Mouse (Mus musculus) retina, adult 2 months (tissue): ENCODE results near the gene Kif3a.
"Not testable (repeated sequence)": the region's sequence is repeated elsewhere in the genome, so short reads cannot be mapped to it uniquely, and the experiment has no call there.

Experiments
- DNase-seq: peaks from one replicate; pipeline ENCODE4 v3.0.0-alpha.2; 2012; ENCODE audit warnings: low read depth, low spot score

Gene Kif3a

GRCm38 (mm10) chr11:53543021-53543420, 24.2 kb upstream of the Kif3a start:
- DNase-seq: no peak

DNA sequence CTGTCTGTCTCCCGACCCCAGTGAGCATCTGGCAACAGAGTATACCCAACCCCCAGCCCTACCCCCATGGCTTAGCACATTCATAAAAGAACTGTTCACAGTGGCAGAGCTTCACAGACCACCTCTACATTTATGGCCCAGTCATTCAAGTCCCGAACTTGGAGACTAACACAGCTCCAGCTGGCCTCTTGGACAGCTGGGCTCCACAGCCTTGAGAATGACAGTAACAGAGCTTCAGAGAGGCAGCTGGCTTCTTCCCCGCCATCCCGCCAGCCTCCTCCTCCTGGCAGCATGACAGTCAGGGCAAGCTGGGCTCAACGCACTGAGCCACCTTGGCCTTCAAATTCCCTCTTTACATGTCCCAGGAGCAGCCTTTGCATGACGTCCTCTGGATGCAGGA, 20.9 kb upstream of the Kif3a start:
- DNase-seq: no peak

- DNase-seq: no peak
These were observed 19.6 kb upstream of the Kif3a start for GRCm38 (mm10) chr11:53547566-53547965.

- DNase-seq: no peak
These were observed 19.1 kb upstream of the Kif3a start for GRCm38 (mm10) chr11:53548036-53548605.

GRCm38 (mm10) chr11:53550714-53551113, 16.5 kb upstream of the Kif3a start:
- no peak for DNase-seq

- no peak for DNase-seq
These were observed 15.4 kb upstream of the Kif3a start for GRCm38 (mm10) chr11:53551754-53552153.

DNA sequence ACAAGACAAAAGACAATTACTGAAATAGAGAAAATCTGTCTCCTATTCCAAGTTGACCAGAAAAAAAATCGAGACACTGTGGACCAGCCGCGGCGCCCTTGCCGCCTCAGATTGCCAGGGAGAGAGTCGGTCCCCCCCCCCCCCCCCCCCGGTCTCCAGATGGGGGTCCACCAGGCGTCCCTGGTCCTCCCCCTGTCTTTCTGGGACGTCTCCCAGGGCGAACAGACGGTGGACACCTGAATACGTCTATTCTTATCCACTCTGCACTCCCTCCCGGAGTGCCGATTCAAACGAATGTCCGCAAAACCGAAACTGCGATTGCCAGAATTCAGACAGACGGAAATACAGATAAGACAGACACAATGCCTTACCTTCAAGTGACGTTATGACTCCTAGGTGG, 10.7 kb upstream of the Kif3a start:
- not testable (repeated sequence) for DNase-seq

GRCm38 (mm10) chr11:53557992-53558391, 9.2 kb upstream of the Kif3a start:
- DNase-seq: not testable (repeated sequence)

DNA sequence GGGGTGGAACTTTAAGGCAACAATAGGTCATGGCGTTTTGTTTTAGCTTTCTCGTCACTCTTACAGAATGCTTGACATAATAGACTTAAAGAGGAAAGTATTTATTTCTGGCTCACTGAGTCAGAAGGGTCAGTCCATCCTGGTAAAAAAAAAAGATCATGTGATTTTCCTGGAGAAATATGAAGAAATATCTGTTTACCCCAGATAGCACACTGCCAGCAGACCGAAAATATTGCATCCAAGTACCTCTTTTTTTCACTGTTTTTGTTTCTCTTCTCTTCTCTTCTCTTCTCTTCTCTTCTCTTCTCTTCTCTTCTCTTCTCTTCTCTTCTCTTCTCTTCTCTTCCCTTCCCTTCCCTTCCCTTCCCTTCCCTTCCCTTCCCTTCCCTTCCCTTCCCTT, 7.2 kb upstream of the Kif3a start:
- DNase-seq: not testable (repeated sequence)

DNA sequence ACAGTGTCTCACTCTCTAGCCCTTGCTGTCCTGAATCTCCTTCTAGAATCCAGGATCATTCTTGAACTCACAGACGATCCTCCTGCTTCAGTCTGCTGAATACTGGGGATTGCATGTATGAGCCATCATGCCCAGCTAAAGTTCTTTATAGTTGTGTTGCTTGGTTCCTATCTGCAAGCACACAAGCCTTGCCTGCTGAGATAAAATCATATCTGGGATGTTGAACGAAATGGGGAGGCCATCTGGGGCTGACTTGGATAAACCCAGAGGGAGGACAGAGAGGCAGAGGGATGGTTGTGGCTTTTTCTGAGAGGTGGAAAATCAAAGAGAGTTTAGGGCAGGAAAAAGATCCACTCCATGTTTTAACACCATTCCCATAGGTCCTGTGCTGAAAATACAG, 5.2 kb upstream of the Kif3a start:
- no peak for DNase-seq

DNA sequence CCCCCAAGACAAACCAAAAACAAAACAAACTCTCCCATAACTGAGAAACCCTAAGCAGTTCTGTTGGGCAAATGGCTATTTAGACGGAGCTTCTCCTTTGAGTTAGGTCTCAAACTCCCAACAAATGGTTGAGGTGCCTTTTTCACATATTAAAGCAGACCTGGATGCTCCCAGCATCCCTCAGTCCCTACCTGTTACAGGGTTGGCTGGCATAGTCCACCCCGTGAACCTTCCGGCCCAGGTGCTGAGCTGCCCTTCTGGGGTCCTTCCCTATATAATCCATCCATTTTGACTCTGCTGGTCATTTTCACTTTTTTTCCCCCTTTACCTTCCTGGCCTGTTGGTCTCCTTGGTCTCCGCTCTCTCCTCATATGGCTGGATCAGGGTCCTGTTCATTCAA, 533 bp upstream of the Kif3a start:
- DNase-seq: no peak

- no peak for DNase-seq
These were observed 13.4 kb downstream of the Kif3a start for GRCm38 (mm10) chr11:53580562-53580961.

DNA sequence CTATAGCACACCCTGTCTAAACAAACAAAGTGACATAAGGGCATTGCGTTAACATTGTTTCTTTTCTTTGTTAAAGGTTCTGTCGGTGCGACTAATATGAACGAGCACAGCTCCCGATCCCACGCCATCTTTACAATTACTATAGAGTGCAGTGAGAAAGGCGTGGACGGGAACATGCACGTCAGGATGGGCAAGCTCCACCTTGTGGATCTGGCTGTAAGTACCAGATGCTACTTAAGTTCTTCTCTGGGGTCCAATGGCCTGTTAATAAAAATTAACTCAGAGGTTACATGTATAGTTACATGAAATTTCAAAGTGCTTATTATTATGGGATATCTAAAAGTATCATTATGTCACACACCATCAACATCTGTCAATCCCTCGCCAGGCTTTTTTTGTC, 16.0 kb downstream of the Kif3a start:
- DNase-seq: no peak

DNA sequence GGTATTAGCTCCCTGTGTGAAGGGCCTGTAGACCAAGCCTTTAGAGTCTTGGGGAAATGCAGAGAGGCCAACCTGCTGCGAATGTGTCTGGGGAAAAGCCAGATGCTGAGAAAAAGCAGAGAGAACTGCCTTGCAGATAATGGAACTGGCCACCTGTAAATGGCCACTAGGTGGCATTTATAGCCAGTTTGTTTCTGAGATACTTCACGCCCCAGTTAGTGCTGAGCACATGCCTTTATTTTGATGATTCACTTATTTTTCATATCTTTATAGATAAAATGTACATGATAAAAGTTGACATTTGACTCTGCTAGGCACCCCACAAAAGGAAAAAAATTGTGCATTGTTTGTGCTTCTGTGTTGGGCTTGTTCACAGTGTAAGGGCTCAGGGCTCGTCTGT, 17.7 kb downstream of the Kif3a start:
- no peak for DNase-seq

DNA sequence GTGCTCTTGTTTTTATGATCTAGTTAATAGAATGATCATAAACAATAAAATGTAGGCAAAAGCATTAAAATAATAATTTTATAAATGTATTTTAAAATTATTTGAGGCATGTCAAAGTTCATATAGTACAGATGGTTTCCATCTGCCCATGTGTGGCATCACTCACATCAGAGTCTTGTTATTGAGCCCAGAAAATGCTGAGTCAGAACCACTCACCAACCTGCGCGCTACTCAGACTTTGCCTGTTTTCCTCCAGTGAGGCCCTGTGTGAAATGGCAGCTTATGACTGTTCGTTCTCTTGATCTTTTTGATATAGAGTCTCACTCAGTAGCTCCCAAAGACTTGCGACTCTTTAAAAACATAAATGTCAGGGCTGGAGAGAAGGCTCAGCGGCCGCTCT, 18.3 kb downstream of the Kif3a start:
- no peak for DNase-seq

GRCm38 (mm10) chr11:53588279-53588678, 21.1 kb downstream of the Kif3a start:
- no peak for DNase-seq

DNA sequence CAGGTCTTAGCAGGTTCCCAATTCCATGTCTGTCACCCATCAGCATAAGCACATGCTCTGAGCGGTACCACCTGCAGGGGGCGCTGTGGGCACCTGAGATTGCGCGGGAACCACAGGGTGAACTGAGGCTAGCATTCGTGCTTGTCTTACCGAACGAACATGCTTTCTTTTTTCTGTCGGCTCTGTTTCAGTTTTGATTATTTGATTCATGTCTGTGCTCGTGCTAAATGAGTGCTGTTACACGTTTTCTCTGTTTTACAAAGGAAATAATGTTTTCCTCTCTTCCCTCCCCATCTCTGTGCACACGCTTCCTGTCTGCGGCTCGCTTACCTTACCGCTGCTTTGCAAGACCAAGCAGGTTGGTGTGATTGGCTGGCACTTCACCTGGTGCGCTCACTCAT, 23.2 kb downstream of the Kif3a start:
- no peak for DNase-seq

DNA sequence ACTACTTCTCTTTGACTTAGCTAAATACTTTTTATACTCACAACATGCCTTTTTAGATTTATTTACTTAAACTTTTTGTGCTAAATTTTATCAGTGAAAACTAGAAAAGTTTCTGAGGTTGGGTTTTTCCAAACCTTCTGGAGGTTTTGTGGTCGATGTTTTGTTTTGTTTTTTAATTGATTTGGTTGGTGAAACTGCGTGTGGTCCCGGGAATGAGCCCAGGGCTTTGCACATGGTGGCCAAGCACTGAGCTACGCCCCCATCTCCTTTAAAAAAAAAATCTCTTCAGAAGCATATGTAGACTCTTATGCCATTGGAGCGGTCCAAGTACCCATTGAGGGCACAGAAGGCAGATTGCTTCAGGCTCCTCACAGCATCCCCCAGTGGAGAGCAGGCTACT, 23.9 kb downstream of the Kif3a start:
- no peak for DNase-seq

DNA sequence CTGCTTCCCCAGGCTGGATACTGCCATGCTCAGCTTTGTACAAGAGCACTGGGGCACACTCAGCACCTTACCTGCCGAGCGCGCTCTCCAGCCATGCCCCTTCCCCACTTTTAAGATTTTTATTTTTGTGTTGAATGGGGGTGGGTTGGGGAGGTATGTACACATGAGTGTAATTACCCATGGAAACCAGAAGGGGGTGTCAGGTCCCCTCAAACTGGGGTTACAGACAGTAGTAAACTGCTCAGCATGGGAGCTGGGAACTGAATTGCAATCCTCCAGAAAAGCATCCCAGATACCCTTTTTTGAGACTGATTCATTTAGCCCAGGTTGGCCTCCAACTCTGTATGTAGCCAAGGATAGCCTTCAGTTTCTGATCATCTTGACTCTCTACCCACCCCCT, 37.8 kb downstream of the Kif3a start:
- DNase-seq: no peak

DNA sequence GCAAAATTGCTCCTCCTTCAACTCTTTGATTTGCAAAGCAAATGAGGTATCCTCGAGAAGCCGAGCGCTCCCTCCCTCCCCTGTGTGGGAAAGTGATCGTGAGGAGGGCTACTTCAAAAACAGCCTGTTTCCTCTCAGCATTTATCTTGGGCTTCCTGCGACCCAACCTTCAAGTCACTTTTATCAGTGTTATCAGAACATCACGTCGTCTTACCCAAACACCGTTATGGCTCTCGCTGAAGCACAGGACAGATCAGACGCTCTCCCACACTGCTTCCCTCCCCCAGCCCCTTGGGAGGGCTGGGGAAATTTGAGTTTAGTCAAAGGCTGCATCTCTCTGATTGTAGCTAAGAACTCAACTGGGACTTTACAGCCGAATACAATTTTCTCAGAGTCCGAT, 38.4 kb downstream of the Kif3a start:
- DNase-seq: no peak

DNA sequence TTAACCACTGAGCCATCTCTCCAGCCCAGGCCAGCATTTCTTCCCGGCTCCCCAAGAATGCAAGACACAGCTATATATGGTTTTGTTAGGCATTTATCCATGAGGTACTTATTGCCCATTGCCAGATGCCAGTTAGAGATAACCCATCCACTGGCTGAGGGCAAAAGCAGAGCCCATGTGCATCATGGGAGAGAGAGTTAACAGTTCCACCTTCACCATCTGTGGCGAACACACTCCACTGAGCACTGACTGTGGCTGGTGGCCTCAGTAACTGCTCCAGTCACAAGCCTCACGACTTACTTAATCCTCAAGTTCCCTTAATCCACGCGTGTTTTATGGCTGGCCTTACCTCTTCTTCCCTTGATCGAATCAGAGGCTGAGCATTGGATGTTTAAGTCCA, 42.1 kb downstream of the Kif3a start:
- no peak for DNase-seq

GRCm38 (mm10) chr11:53609672-53610071, 42.5 kb downstream of the Kif3a start:
- no peak for DNase-seq

DNA sequence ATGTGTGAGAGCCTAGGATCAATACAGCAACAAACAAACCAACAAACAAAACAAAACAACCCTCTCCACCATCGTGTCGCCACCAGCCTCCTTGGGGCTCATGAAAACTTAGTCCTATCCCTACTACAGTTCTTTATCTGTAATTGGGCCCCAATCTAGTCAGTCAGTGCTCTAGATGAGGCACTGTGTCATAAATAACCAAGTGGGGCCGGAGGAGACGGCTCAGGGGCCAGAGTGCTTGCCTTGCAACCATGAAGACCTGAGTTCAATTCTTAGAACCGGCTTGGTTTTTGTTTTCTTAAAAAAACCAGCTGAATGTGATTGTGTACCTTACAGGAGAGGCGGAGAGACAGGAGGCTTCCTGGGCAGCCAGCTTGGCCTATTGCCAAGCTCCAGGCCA, 48.0 kb downstream of the Kif3a start:
- no peak for DNase-seq

DNA sequence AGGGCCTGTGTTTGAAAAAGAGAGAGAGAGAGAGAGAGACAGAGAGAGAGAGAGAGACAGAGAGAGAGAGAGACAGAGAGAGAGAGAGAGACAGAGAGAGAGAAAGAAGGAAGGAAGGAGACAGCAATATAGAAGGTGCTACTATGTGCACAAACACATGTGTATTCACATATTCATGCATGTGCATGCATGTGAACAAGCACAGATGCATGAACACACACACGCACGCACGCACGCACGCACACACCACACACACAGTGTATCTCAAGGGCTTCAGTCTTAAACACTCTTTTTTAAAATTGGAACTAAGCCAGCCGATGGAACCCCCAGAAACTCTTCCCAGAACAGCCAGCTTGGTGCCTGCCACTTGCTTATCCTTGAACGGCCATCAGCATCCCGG, 48.4 kb downstream of the Kif3a start:
- DNase-seq: no peak
